Mouse (Mus musculus) liver, embryonic 14.5 days (tissue): ENCODE measurements around the gene Nxpe3.

Source experiments
- CTCF ChIP-seq: IDR thresholded peaks from 2 replicates; pipeline ENCODE4 v1.5.1; 2016; ENCODE audit warnings: antibody characterized with exemption, low read depth, control low read depth
- EP300 ChIP-seq: IDR thresholded peaks from 2 replicates; pipeline ENCODE4 v1.6.1; 2016; ENCODE audit warnings: antibody characterized with exemption, low read depth

- TF ChIP-seq CTCF (no peak), EP300 (no peak)
These were observed 588 bp upstream of the Nxpe3 start for GRCm38 (mm10) chr16:55895651-55896095.
